Mouse (Mus musculus) spleen, postnatal 4 days (tissue): ENCODE measurements at regions not wholly inside any gene's neighbourhood (a gene's known extent, or its start where the extent isn't known, plus 50 kb on each side); places are given as distances from the start of the nearest gene placed in this dataset.

Experiments
- DNase-seq, 2 experiments: peaks; one replicate each; pipeline ENCODE4 v3.0.0; 2022; ENCODE audit warnings: low spot score in 2 of 2

- no peak for DNase-seq
Observed at GRCm38 (mm10) chr2:50832471-50832870, 316.4 kb downstream of the Rnd3 start.

- DNase-seq: no peak
Observed at GRCm38 (mm10) chr2:50830056-50830720, 318.7 kb downstream of the Rnd3 start.

- DNase-seq: no peak
Observed at GRCm38 (mm10) chr2:50827097-50827496, 321.8 kb downstream of the Rnd3 start.

DNA sequence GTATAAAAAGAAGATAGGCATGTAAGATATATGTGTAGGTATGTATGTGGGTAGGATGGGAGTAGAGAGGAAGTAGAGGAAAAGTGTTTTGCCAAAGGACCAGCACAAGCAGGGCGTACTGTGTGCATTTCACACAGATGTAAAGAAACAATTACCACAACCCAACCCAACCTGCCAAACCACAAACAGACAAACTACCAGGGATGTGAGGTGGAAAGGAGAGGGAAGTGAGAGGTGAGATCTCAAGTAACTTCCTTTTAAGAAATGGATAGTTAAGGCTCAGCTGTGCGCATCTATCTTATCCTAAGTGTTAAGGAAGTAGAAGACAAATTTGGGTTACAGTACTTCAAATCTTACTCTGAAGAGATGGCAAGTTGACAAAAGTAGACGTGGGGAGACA, 322.4 kb downstream of the Rnd3 start:
- DNase-seq: no peak

- no peak for DNase-seq
Observed at GRCm38 (mm10) chr2:50825626-50826025, 323.3 kb downstream of the Rnd3 start.

GRCm38 (mm10) chr2:50824782-50825181, 324.1 kb downstream of the Rnd3 start:
- no peak for DNase-seq

GRCm38 (mm10) chr2:50822738-50823137, 326.2 kb downstream of the Rnd3 start:
- DNase-seq: no peak

DNA sequence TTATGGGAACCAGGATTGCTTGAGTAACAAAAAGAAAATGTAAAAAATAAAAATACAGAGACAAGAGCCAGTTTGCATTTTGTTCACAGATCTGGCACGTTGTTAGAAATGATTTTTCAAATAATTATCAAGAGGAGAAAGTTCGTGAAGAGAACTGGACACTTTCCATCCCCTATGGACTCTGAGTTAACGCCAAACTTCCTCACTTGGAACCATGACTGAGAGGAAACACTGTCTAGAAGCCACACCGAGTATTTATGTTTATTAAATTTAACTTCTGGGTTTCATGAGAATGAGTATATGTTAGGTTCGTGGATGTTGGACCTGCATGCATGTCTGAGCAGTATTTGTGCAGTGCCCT, 329.6 kb downstream of the Rnd3 start:
- no peak for DNase-seq

- DNase-seq: no peak
Observed at GRCm38 (mm10) chr2:50818557-50819304, 330.2 kb downstream of the Rnd3 start.

DNA sequence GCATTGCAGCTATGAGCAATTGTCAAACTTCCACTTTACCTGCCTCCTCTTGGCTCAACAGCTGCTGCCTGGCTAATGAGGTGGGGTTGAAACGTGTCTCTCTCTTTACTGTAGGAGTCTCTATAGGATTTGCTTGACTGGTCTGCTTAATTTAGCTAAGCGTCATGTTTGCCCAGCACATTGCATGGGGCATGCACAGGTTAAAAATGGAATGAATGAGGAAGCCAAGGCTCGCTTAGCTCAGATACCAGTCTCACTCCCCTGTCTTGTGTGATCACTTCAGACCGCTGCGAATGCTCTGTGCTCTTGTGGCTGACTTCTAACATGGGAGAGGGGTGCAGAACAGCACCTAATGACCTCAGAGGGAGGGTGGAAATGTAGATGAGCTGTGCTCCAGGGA, 332.5 kb downstream of the Rnd3 start:
- no peak for DNase-seq

DNA sequence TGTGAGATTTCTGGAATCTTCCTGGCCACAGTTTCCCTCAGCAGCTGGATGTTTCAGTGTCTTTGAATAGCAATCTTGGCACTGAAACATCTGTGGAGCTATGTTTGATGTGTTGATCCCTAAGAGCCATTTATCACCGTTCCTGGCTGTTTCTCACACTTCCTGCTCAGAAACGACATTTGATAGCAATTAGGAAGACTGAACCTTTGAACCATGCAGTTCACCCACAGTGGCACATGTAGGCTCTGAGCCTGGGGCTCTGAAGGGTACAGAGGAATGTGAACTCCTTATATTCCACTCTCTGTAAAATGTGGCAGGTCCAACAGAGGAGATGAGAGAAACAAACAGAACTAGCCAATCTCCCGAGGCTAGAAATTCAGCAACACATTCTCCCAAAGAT, 333.4 kb downstream of the Rnd3 start:
- DNase-seq: no peak

- no peak for DNase-seq
Observed at GRCm38 (mm10) chr2:50813568-50814461, 335.1 kb downstream of the Rnd3 start.

- no peak for DNase-seq
Observed at GRCm38 (mm10) chr2:50812296-50812695, 336.6 kb downstream of the Rnd3 start.

- DNase-seq: no peak
Observed at GRCm38 (mm10) chr2:50810336-50811066, 338.4 kb downstream of the Rnd3 start.

DNA sequence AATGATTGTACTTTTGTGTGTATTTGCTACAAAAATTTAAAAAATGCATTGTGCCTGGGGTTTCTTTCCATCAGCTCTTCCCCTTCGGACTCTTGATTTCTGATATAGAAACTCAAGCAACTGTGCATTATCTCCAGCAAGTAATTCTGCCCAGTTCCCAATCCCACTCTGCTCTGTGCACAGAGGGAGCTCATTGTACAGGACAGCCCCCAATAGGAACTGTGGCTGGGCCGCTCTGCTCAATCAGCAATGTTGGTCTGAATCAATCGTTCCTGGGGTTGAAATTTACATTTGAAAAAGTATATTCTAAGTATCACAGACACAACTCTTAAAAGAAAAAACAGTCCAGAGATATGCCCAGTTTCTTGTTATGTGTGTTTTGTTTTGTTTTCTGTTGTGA, 339.1 kb downstream of the Rnd3 start:
- DNase-seq: no peak

DNA sequence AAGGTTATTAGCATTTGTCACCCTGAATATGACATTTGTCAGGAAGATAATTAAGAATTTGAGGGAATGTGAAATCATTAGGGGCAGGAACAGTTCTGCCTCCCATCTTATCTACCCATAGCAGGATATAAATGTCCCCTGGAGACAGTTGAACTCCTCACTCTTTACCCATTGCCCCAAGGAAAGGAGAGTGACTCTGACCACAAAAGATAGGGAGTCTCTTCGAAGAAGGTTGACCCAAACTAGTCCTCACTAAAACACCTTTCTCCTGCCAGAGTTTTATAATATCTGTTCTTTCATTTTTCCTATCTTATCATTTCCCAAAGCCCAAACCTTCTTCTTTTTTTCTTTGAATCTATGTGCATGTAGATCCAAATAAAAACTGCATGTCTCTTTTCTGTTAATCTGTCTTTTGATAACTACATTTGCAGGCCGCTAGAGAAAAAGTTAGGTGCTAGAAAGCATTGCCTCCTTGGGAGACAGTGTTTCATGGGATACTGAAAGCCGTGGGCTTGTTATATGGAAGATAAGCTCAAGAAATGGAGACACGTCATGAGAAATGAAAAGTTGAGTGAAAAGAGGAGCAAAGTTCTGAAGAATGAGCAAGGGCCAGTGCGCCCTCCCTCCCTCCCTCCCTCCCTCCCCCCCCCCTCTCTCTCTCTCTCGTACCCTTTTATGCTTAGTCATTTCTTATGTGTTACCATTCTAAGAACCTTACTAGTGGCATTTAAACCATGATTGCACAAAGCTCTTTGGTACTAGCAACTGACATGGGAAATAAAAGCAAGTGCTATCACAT, 341.6 kb downstream of the Rnd3 start:
- DNase-seq: no peak

GRCm38 (mm10) chr2:50805645-50806044, 343.3 kb downstream of the Rnd3 start:
- no peak for DNase-seq

- no peak for DNase-seq
Observed at GRCm38 (mm10) chr2:50796087-50796486, 352.8 kb downstream of the Rnd3 start.

DNA sequence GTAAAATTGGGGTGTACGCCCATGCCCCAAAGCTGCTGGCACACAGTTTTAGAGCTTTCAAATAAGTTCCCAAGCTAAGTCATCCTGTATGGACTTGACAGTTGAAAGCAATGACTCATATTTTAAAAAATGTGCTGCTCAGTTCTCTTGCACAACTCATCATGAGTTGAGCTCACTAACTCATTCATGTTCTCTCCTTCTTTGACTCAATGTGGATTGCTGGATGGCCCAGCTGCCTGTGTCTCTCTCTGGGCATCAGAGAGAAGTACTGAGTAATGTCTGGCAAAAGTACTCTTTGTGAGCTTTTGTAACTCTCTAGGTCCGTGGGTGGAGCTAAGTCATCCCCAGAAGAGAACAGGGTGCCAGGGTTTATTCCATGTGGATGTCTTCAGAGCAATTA, 355.3 kb downstream of the Rnd3 start:
- no peak for DNase-seq

GRCm38 (mm10) chr2:50793067-50793466, 355.8 kb downstream of the Rnd3 start:
- no peak for DNase-seq

DNA sequence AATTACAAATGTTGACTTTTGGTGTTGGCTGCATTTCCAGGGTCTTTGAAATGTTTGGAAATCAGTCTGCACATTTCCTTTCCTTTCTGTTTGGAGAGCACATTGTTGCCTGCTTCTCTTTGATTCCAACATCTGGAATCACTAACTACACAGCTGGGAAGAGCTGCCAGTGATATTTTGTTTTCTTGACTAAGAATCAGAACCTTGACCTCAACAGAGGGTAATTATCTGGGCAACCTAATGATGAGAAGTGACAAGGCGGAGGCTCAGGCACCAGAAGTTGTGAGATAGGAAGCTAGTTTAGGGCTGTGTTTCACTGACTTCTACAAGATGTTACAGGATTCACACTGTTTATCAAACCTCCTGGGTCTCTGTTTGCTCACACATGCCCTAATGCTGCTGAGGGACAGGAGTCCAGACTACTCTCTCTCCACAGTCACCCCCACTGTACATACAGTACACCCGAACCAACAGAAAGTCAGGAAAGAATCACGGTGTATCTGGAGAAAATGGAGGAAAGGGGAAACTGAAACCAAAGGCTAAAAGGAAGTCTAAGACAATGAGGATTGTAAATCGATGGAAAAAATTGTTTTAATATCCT, 359.8 kb downstream of the Rnd3 start:
- DNase-seq: no peak
